Mouse (Mus musculus): ENCODE results near the gene Sstr4. TPM values are rescaled to one million over a fixed set of nuclear protein-coding genes. Genes with fewer than 3 reads are reported as not detected.

Sstr4 gene
- polyA plus RNA-seq, 1 experiment from 2014 or later: 2.5 TPM

DNA sequence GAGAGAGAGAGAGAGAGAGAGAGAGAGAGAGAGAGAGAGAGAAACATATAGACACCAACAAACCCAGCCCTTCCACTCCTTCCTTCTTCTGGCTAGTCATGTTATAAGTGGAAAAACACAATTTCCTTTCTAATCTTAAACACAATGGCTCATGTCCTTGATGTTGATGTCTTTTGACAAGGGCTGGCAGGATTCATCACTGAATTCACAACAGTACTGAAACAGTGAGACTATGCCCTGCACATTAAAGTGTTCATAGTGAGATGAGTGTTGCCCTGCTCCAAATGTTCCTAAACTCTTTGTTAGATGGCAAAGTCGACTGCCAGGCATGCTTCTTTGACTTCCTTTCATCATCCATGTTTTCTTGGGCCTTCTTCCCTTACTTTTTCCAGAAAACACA lies 29.9 kb upstream of the Sstr4 start:
- H3K36me3 ChIP-seq (replicated peaks; ENCODE audit: control insufficient read depth, insufficient read depth, low read depth, low read length): no peaks in the 10 kb centered on the region
- WGBS: 50% methylated on average over 1 of the region's 1 CpGs
- no peak overlapping the region for H3K4me3 ChIP-seq (ENCODE audit: low read depth, low read length)
- H3K27me3 ChIP-seq (ENCODE audit: control insufficient read depth, insufficient read depth, low read length): no peaks in the 10 kb centered on the region
- H3K9me3 ChIP-seq (replicated peaks; ENCODE audit: control insufficient read depth, low read length): no peaks in the 10 kb centered on the region
- H3K9ac ChIP-seq (replicated peaks; ENCODE audit: low read length): no peak overlapping the region
- DNase-seq (ENCODE audit: low spot score) (no peak), ATAC-seq (replicated peaks; ENCODE audit: insufficient number of reproducible peaks, low FRiP score, low TSS enrichment, low read depth) (no peak)
- H3K27ac ChIP-seq (replicated peaks; ENCODE audit: low read depth, low read length): no peak overlapping the region
- no peaks in the 10 kb centered on the region for H3K4me1 ChIP-seq (ENCODE audit: control insufficient read depth, insufficient read depth, low read length)
- H3K4me2 ChIP-seq (ENCODE audit: low read depth, low read length): no peak overlapping the region

DNA sequence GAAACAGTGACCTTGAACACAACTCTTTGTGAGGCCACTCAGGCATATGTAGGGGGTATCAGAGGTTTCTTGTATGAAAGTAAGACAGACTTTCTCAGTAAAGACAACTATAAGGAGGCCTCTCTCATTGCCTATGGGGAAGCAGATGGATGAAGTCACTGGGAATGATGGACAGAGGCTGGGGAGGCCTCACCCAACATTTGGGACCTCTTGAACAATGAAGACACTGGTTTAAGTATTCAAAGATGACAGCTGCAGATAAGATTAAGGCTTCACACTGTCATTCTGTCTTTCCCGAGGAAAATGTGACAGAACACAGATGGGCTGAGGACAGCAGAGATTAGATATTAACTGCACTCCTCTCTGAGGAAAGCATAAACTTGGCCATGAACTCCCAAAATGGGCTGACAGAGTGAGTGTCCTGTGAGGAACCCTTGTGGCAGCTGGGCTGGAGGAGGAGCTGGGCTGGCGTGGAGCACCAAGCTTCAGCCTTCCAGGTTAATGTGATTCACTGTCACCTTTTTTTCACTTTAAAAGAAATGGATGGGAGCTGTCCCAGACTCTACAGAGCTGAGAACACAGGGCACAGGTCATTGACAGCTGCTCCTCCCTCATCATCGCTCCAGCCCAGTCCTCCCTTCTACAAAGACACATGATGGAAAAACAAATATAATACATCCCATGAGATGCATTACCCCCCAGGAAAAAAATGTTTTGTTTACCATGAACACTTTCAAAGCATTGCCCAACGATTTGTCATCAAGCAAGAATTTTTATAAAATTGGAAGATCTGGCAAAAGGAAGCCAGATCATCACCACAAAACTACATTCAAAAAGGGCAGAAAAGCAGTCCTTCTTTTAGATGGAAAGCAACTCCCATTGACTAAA lies 23.2 kb upstream of the Sstr4 start:
- Histone ChIP-seq H3K36me3 (replicated peaks; ENCODE audit: control insufficient read depth, insufficient read depth, low read depth, low read length) (no peaks in the 10 kb centered on the region), H3K4me1 (ENCODE audit: control insufficient read depth, insufficient read depth, low read length) (no peaks in the 10 kb centered on the region), H3K27me3 (ENCODE audit: control insufficient read depth, insufficient read depth, low read length) (no peaks in the 10 kb centered on the region), H3K4me2 (ENCODE audit: low read depth, low read length) (no peak overlapping the region), H3K9ac (replicated peaks; ENCODE audit: low read length) (no peak overlapping the region), H3K27ac (replicated peaks; ENCODE audit: low read depth, low read length) (no peak overlapping the region), H3K4me3 (ENCODE audit: low read depth, low read length) (no peak overlapping the region), H3K9me3 (replicated peaks; ENCODE audit: control insufficient read depth, low read length) (no peaks in the 10 kb centered on the region)
- DNase-seq (ENCODE audit: low spot score) (no peak), ATAC-seq (replicated peaks; ENCODE audit: insufficient number of reproducible peaks, low FRiP score, low TSS enrichment, low read depth) (no peak)
- WGBS: 77% methylated on average over 4 of the region's 4 CpGs

DNA sequence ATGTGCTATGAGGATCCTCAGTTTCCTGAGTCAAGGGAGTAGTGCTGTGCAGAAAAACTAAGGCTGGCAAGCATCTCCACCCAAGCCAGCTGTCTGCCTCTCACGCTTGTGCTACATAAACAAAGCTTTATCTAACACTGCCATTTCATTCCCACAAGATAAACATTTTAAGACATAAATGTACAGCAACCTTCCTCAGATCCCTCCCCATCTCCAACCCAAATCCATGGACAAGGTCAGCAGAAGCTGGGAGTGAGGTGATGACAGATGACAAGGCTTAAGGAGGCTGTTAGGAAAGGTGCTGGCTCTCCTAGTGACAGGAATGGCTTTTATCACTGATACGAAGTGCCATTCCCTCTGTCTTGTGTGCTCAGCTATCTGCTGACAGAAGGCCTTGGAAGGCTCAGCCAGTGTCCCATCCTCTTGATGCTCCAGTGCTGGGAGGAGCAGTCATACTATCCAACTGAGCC lies 21.5 kb upstream of the Sstr4 start:
- no peak for ATAC-seq (replicated peaks; ENCODE audit: insufficient number of reproducible peaks, low FRiP score, low TSS enrichment, low read depth)
- Histone ChIP-seq H3K4me2 (ENCODE audit: low read depth, low read length) (no peak overlapping the region), H3K36me3 (replicated peaks; ENCODE audit: control insufficient read depth, insufficient read depth, low read depth, low read length) (no peaks in the 10 kb centered on the region), H3K9me3 (replicated peaks; ENCODE audit: control insufficient read depth, low read length) (no peaks in the 10 kb centered on the region), H3K9ac (replicated peaks; ENCODE audit: low read length) (no peak overlapping the region), H3K27me3 (ENCODE audit: control insufficient read depth, insufficient read depth, low read length) (no peaks in the 10 kb centered on the region), H3K27ac (replicated peaks; ENCODE audit: low read depth, low read length) (no peak overlapping the region), H3K4me3 (ENCODE audit: low read depth, low read length) (no peak overlapping the region), H3K4me1 (ENCODE audit: control insufficient read depth, insufficient read depth, low read length) (no peaks in the 10 kb centered on the region)
- DNase-seq (ENCODE audit: low spot score): no peak
- WGBS: 67% methylated on average over 2 of the region's 2 CpGs

DNA sequence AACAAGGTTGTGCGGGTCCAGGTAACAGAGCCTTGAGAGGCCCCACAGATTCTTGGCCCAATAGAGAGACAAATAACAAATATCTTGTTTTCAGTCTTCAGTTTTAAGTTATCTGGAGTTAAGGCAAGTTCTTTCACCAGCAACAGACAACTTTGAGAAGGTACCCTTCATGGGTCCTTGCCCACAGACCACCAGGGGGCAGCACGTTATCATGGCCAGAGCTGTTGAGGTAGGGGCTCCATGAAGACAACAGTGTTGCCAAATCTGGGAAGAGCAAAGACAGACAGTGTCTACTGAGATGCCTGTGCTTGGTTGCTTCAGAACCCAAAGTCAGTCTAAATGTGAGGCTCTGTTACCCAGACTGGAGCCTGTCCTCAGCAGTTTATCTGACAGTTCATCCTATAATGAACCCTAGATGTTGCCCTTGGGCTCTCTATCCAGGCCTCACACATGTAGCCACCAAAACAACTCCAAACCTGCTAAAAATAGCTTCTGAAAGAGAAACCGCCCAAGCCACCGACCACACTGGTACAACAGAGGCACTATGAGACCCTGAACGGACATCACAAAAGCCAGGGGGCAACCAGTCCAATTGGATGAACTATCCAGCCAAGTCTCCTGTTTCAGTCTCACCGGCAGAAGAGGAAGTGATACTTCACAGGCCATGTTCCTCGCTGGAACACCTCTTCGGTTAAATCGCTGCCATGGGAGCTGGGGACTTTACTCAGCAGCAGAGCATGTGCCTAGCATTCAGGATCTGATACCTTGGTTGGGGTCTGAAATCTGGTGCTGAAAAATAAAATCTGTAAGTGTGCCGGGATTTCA lies 19.6 kb upstream of the Sstr4 start:
- H3K4me3 ChIP-seq (ENCODE audit: low read depth, low read length): no peak overlapping the region
- H3K4me1 ChIP-seq (ENCODE audit: control insufficient read depth, insufficient read depth, low read length): no peaks in the 10 kb centered on the region
- DNase-seq (ENCODE audit: low spot score) (peak; percentile 61), ATAC-seq (replicated peaks; ENCODE audit: insufficient number of reproducible peaks, low FRiP score, low TSS enrichment, low read depth) (no peak; the same call in 1 of the 2 replicates)
- no peak overlapping the region for H3K9ac ChIP-seq (replicated peaks; ENCODE audit: low read length)
- no peak overlapping the region for H3K27ac ChIP-seq (replicated peaks; ENCODE audit: low read depth, low read length)
- H3K9me3 ChIP-seq (replicated peaks; ENCODE audit: control insufficient read depth, low read length): no peaks in the 10 kb centered on the region
- H3K4me2 ChIP-seq (ENCODE audit: low read depth, low read length): no peak overlapping the region
- no peaks in the 10 kb centered on the region for H3K27me3 ChIP-seq (ENCODE audit: control insufficient read depth, insufficient read depth, low read length)
- H3K36me3 ChIP-seq (replicated peaks; ENCODE audit: control insufficient read depth, insufficient read depth, low read depth, low read length): no peaks in the 10 kb centered on the region
- WGBS: 71% methylated on average over 10 of the region's 10 CpGs

DNA sequence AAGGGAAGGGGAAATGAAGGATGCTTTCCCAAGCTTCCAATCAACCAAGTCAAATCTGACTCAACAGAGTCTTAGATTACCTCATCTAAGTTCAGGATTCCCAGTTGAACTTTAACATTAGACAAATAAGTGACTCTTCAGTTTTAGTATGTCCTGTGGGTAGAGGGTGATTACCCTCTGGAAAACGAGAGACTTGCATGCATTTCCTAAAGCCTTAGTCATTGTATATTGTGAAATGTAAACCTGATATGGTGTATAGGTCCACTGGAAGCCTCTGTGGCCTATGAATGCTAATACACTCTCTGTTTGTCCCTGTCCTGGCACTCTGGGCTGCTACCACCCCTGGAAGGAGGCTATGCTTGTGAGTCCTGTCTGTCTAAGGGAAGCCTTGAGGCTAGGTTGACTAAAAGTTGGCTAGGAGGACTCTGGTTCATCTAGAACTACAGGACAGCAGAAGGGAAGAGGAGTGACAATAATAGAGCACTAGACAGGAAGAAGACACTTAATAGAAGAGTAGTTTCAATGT lies 16.3 kb upstream of the Sstr4 start:
- Histone ChIP-seq H3K9ac (replicated peaks; ENCODE audit: low read length) (no peak overlapping the region), H3K4me3 (ENCODE audit: low read depth, low read length) (no peak overlapping the region), H3K4me1 (ENCODE audit: control insufficient read depth, insufficient read depth, low read length) (no peaks in the 10 kb centered on the region), H3K9me3 (replicated peaks; ENCODE audit: control insufficient read depth, low read length) (no peaks in the 10 kb centered on the region), H3K27me3 (ENCODE audit: control insufficient read depth, insufficient read depth, low read length) (no peaks in the 10 kb centered on the region), H3K27ac (replicated peaks; ENCODE audit: low read depth, low read length) (no peak overlapping the region), H3K36me3 (replicated peaks; ENCODE audit: control insufficient read depth, insufficient read depth, low read depth, low read length) (no peaks in the 10 kb centered on the region), H3K4me2 (ENCODE audit: low read depth, low read length) (no peak overlapping the region)
- WGBS: 80% methylated on average over 1 of the region's 1 CpGs
- ATAC-seq (replicated peaks; ENCODE audit: insufficient number of reproducible peaks, low FRiP score, low TSS enrichment, low read depth): no peak
- no peak for DNase-seq (ENCODE audit: low spot score)

DNA sequence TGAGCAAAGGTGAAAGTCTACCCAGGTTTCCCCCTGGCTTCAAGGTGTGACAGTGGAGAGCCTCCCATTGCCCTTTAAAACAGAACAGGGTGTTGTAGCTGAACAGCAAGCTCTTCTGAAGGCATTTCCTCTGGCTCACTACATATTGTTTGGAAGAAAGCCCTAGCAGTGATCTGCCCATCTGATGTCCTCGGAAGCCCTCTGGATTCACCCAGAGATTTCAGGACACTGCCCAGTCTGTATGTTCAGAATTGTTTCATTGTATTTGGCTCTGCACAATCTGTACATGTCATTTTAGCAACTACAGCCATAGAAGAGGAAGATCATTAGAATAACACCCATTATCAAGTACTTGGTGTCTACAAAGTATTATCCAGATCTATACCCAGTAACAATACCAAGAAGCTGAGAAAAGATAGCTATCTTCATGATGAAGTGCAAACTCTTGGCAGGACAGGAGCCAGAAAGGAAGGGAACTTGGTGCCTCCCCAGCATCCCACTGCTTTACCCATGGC lies 15.2 kb upstream of the Sstr4 start:
- no peak overlapping the region for H3K9ac ChIP-seq (replicated peaks; ENCODE audit: low read length)
- H3K4me3 ChIP-seq (ENCODE audit: low read depth, low read length): no peak overlapping the region
- H3K4me2 ChIP-seq (ENCODE audit: low read depth, low read length): no peak overlapping the region
- no peaks in the 10 kb centered on the region for H3K27me3 ChIP-seq (ENCODE audit: control insufficient read depth, insufficient read depth, low read length)
- DNase-seq (ENCODE audit: low spot score): no peak
- WGBS: 93% methylated on average over 1 of the region's 1 CpGs
- H3K36me3 ChIP-seq (replicated peaks; ENCODE audit: control insufficient read depth, insufficient read depth, low read depth, low read length): no peaks in the 10 kb centered on the region
- H3K4me1 ChIP-seq (ENCODE audit: control insufficient read depth, insufficient read depth, low read length): no peaks in the 10 kb centered on the region
- no peaks in the 10 kb centered on the region for H3K9me3 ChIP-seq (replicated peaks; ENCODE audit: control insufficient read depth, low read length)
- no peak overlapping the region for H3K27ac ChIP-seq (replicated peaks; ENCODE audit: low read depth, low read length)
- no peak for ATAC-seq (replicated peaks; ENCODE audit: insufficient number of reproducible peaks, low FRiP score, low TSS enrichment, low read depth)

DNA sequence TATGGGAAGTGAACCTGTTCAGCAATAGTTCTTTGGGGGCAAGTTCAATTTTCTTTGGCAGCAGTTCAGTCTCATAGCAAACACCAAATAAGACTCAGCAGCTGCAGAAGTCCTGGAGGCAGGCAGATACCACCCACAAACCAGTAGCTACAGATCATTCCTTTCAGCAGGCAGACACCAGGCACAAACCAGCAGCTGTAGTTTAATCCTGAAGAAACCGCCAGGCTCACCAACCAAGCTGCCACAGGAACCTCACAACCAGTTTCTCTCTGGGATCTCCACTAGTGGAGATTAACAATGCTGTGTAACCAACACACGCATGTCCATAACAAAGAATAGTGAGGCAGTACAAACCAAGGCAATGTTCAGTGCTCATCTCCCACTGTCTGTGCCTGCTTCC lies 14.1 kb upstream of the Sstr4 start:
- DNase-seq (ENCODE audit: low spot score) (no peak), ATAC-seq (replicated peaks; ENCODE audit: insufficient number of reproducible peaks, low FRiP score, low TSS enrichment, low read depth) (no peak)
- Histone ChIP-seq H3K27ac (replicated peaks; ENCODE audit: low read depth, low read length) (no peak overlapping the region), H3K36me3 (replicated peaks; ENCODE audit: control insufficient read depth, insufficient read depth, low read depth, low read length) (no peaks in the 10 kb centered on the region), H3K4me1 (ENCODE audit: control insufficient read depth, insufficient read depth, low read length) (no peaks in the 10 kb centered on the region), H3K4me3 (ENCODE audit: low read depth, low read length) (no peak overlapping the region), H3K9ac (replicated peaks; ENCODE audit: low read length) (no peak overlapping the region), H3K4me2 (ENCODE audit: low read depth, low read length) (no peak overlapping the region), H3K27me3 (ENCODE audit: control insufficient read depth, insufficient read depth, low read length) (no peaks in the 10 kb centered on the region), H3K9me3 (replicated peaks; ENCODE audit: control insufficient read depth, low read length) (no peaks in the 10 kb centered on the region)
- 82% methylated on average over 2 of the region's 2 CpGs for WGBS
